Mouse (Mus musculus): ENCODE measurements around the gene Pole2. TPM values are rescaled to one million over a fixed set of nuclear protein-coding genes. Genes with fewer than 3 reads are reported as not detected.

Gene Pole2
- polyA plus RNA-seq, 1 experiment: 1.1 TPM

GRCm38 (mm10) chr12:69198164-69198535, 29.8 kb downstream of the Pole2 start, which contains the start of gene Dnaaf2:
TSS of gene Dnaaf2 (minus strand) at chr12:69198429.
- Histone ChIP-seq H3K27ac (ENCODE audit: insufficient read depth, low read length) (peak within 1 kb of the TSS; percentile 97), H3K4me3 (ENCODE audit: insufficient read depth, low read length) (peak within 1 kb of the TSS; percentile 96), H3K4me1 (ENCODE audit: control insufficient read depth, insufficient read depth, low read length) (no peaks in the 10 kb centered on the region; the same call in 1 of the 2 replicates)
- TF ChIP-seq CTCF (IDR thresholded peaks at IDR 0.05; ENCODE audit: extremely low read depth, insufficient read depth, low read length): no peak
- no peak for TF ChIP-seq POLR2A (IDR thresholded peaks at IDR 0.05; ENCODE audit: extremely low read depth, insufficient read depth, low read length)

- H3K4me3 ChIP-seq (ENCODE audit: insufficient read depth, low read length): peak overlapping the region; percentile 96
- no peak for TF ChIP-seq CTCF (IDR thresholded peaks at IDR 0.05; ENCODE audit: extremely low read depth, insufficient read depth, low read length)
- TF ChIP-seq POLR2A (IDR thresholded peaks at IDR 0.05; ENCODE audit: extremely low read depth, insufficient read depth, low read length): no peak
- H3K4me1 ChIP-seq (ENCODE audit: control insufficient read depth, insufficient read depth, low read length): no peaks in the 10 kb centered on the region; the same call in 1 of the 2 replicates
- peak overlapping the region; percentile 97 for H3K27ac ChIP-seq (ENCODE audit: insufficient read depth, low read length)
Measured at GRCm38 (mm10) chr12:69197378-69198163, 30.4 kb downstream of the Pole2 start.

- no peaks in the 10 kb centered on the region; the same call in 1 of the 2 replicates for H3K4me1 ChIP-seq (ENCODE audit: control insufficient read depth, insufficient read depth, low read length)
- H3K27ac ChIP-seq (ENCODE audit: insufficient read depth, low read length): peak within 1 kb of the TSS; percentile 97
- H3K4me3 ChIP-seq (ENCODE audit: insufficient read depth, low read length): peak within 1 kb of the TSS; percentile 96
- TF ChIP-seq CTCF (IDR thresholded peaks at IDR 0.05; ENCODE audit: extremely low read depth, insufficient read depth, low read length) (no peak), POLR2A (IDR thresholded peaks at IDR 0.05; ENCODE audit: extremely low read depth, insufficient read depth, low read length) (no peak; the same call in 1 of the 2 replicates)
Measured at GRCm38 (mm10) chr12:69196444-69197377, 31.3 kb downstream of the Pole2 start, which contains the start of gene Gm49383. TSS of gene Gm49383 (minus strand) at chr12:69197104.

- no peak for TF ChIP-seq POLR2A (IDR thresholded peaks at IDR 0.05; ENCODE audit: extremely low read depth, insufficient read depth, low read length)
- no peak for TF ChIP-seq CTCF (IDR thresholded peaks at IDR 0.05; ENCODE audit: extremely low read depth, insufficient read depth, low read length)
- Histone ChIP-seq H3K27ac (ENCODE audit: insufficient read depth, low read length) (no peak overlapping the region), H3K4me1 (ENCODE audit: control insufficient read depth, insufficient read depth, low read length) (no peaks in the 10 kb centered on the region; the same call in 1 of the 2 replicates), H3K4me3 (ENCODE audit: insufficient read depth, low read length) (no peak overlapping the region)
Measured at GRCm38 (mm10) chr12:69192637-69193036, 35.4 kb downstream of the Pole2 start.

- no peak for TF ChIP-seq CTCF (IDR thresholded peaks at IDR 0.05; ENCODE audit: extremely low read depth, insufficient read depth, low read length)
- TF ChIP-seq POLR2A (IDR thresholded peaks at IDR 0.05; ENCODE audit: extremely low read depth, insufficient read depth, low read length): no peak
- no peak overlapping the region for H3K27ac ChIP-seq (ENCODE audit: insufficient read depth, low read length)
- no peak overlapping the region for H3K4me3 ChIP-seq (ENCODE audit: insufficient read depth, low read length)
- H3K4me1 ChIP-seq (ENCODE audit: control insufficient read depth, insufficient read depth, low read length): no peaks in the 10 kb centered on the region; the same call in 1 of the 2 replicates
Measured at GRCm38 (mm10) chr12:69191396-69191795, 36.6 kb downstream of the Pole2 start.

GRCm38 (mm10) chr12:69190522-69190921, 37.5 kb downstream of the Pole2 start:
- no peak for TF ChIP-seq CTCF (IDR thresholded peaks at IDR 0.05; ENCODE audit: extremely low read depth, insufficient read depth, low read length)
- no peak for TF ChIP-seq POLR2A (IDR thresholded peaks at IDR 0.05; ENCODE audit: extremely low read depth, insufficient read depth, low read length)
- no peaks in the 10 kb centered on the region for H3K4me1 ChIP-seq (ENCODE audit: control insufficient read depth, insufficient read depth, low read length)
- no peak overlapping the region for H3K27ac ChIP-seq (ENCODE audit: insufficient read depth, low read length)
- no peak overlapping the region for H3K4me3 ChIP-seq (ENCODE audit: insufficient read depth, low read length)

GRCm38 (mm10) chr12:69190074-69190473, 37.9 kb downstream of the Pole2 start:
- TF ChIP-seq CTCF (IDR thresholded peaks at IDR 0.05; ENCODE audit: extremely low read depth, insufficient read depth, low read length) (no peak), POLR2A (IDR thresholded peaks at IDR 0.05; ENCODE audit: extremely low read depth, insufficient read depth, low read length) (no peak)
- no peak overlapping the region for H3K4me3 ChIP-seq (ENCODE audit: insufficient read depth, low read length)
- H3K4me1 ChIP-seq (ENCODE audit: control insufficient read depth, insufficient read depth, low read length): no peaks in the 10 kb centered on the region; the same call in 1 of the 2 replicates
- H3K27ac ChIP-seq (ENCODE audit: insufficient read depth, low read length): no peak overlapping the region

- Histone ChIP-seq H3K4me3 (ENCODE audit: insufficient read depth, low read length) (no peak overlapping the region), H3K4me1 (ENCODE audit: control insufficient read depth, insufficient read depth, low read length) (peaks cover 1% of the 10 kb centered on the region; the same call in 1 of the 2 replicates)
- TF ChIP-seq POLR2A (IDR thresholded peaks at IDR 0.05; ENCODE audit: extremely low read depth, insufficient read depth, low read length): no peak
- TF ChIP-seq CTCF (IDR thresholded peaks at IDR 0.05; ENCODE audit: extremely low read depth, insufficient read depth, low read length): no peak
Measured at GRCm38 (mm10) chr12:69186811-69187471, 41.1 kb downstream of the Pole2 start.

GRCm38 (mm10) chr12:69185371-69185770, 42.6 kb downstream of the Pole2 start:
- TF ChIP-seq POLR2A (IDR thresholded peaks at IDR 0.05; ENCODE audit: extremely low read depth, insufficient read depth, low read length): no peak
- TF ChIP-seq CTCF (IDR thresholded peaks at IDR 0.05; ENCODE audit: extremely low read depth, insufficient read depth, low read length): no peak
- H3K4me1 ChIP-seq (ENCODE audit: control insufficient read depth, insufficient read depth, low read length): peaks cover 1% of the 10 kb centered on the region; the same call in 1 of the 2 replicates
- peak overlapping the region; percentile 63; the same call in 1 of the 2 replicates for H3K4me3 ChIP-seq (ENCODE audit: insufficient read depth, low read length)
- no peak overlapping the region for H3K27ac ChIP-seq (ENCODE audit: insufficient read depth, low read length)

More at GRCm38 (mm10) chr12:69186811-69187471, 41.1 kb downstream of the Pole2 start:
- no peak overlapping the region for H3K27ac ChIP-seq (ENCODE audit: insufficient read depth, low read length)

All from cortical plate, adult 2 months (tissue).